Mouse (Mus musculus) kidney, postnatal 0 days (tissue): ENCODE results near the gene Ctsw. TPM values are rescaled to one million over a fixed set of nuclear protein-coding genes. Genes with fewer than 3 reads are reported as not detected.

Source experiments
- ATAC-seq: fragments of 200-750 bp; cut with Nextera tagmentation; replicated peaks from 2 replicates; pipeline ENCODE4 v1.8.0; 2017; ENCODE audit warnings: low read depth, moderate number of reproducible peaks, moderate TSS enrichment, moderate library complexity; ENCODE audit not compliant: low FRiP score
- DNase-seq: peaks from one replicate; pipeline ENCODE4 v3.0.0-alpha.2; 2016; ENCODE audit warnings: low spot score
- H3K27ac ChIP-seq: fragments of 300-500 bp; sonication (generic); 2 replicates; pipeline ENCODE4 v1.5.1; 2014; ENCODE audit warnings: mild to moderate bottlenecking
- H3K27me3 ChIP-seq: fragments of 300-500 bp; sonication (generic); 2 replicates; pipeline ENCODE4 v1.6.1; 2014; ENCODE audit warnings: low read length, mixed read lengths; ENCODE audit not compliant: insufficient read depth
- H3K36me3 ChIP-seq: fragments of 300-500 bp; sonication (generic); 2 replicates; pipeline ENCODE4 v1.6.1; 2014; ENCODE audit warnings: low read length, mixed read lengths; ENCODE audit not compliant: insufficient read depth
- H3K4me1 ChIP-seq: fragments of 300-500 bp; sonication (generic); replicated peaks from 2 replicates; pipeline ENCODE4 v1.6.1; 2014; ENCODE audit warnings: antibody characterized with exemption, low read length, mixed read lengths; ENCODE audit not compliant: insufficient read depth
- H3K4me2 ChIP-seq: fragments of 300-500 bp; sonication (generic); 2 replicates; pipeline ENCODE4 v1.6.1; 2014; ENCODE audit warnings: mild to moderate bottlenecking, low read length, moderate library complexity, mixed read lengths
- H3K4me3 ChIP-seq: fragments of 300-500 bp; sonication (generic); replicated peaks from 2 replicates; pipeline ENCODE4 v1.5.1; 2014; ENCODE audit warnings: low read depth, low read length
- H3K9ac ChIP-seq: fragments of 300-500 bp; sonication (generic); 2 replicates; pipeline ENCODE4 v1.6.1; 2014; ENCODE audit warnings: low read depth, low read length
- H3K9me3 ChIP-seq: fragments of 300-500 bp; sonication (generic); replicated peaks from 2 replicates; pipeline ENCODE4 v1.6.1; 2016; ENCODE audit warnings: low read length, inconsistent platforms, mixed read lengths
- CTCF ChIP-seq: IDR thresholded peaks from 2 replicates; pipeline ENCODE4 v1.5.1; 2016; ENCODE audit warnings: antibody characterized with exemption, low read depth, mild to moderate bottlenecking, moderate library complexity
- WGBS: fragments of 180-500 bp; shearing (Covaris S2); extraction: QIAGEN DNeasy Blood & Tissue Kit; methylation state at CpG from one replicate; pipeline ENCODE4 v1.1.7; 2014; 5-methylcytosine and 5-hydroxymethylcytosine counted together
- polyA plus RNA-seq: library from polyadenylated mRNA; unstranded; fragments of >200 nt; fragmentation: Nextera tagmentation; extraction: Ambion mirVana; gene quantifications from 2 replicates; pipeline ENCODE4 v1.2.1, GENCODE M21; 2015

The Ctsw gene
- polyA plus RNA-seq, 1 experiment from 2014 or later, result 0.79 TPM

- 12% methylated on average over 13 of the region's 13 CpGs for WGBS
- H3K4me3 ChIP-seq, result peak overlapping the region; percentile 58
- peak overlapping the region; percentile 90 for H3K4me2 ChIP-seq
- H3K27me3 ChIP-seq, result no peaks in the 10 kb centered on the region
- ATAC-seq (peak; percentile 36; the same call in 1 of the 2 replicates), DNase-seq (peak; percentile 30)
- peaks cover 12% of the 10 kb centered on the region; the same call in 1 of the 2 replicates for H3K4me1 ChIP-seq
- peaks cover 9% of the 10 kb centered on the region for H3K36me3 ChIP-seq
- no peak for TF ChIP-seq CTCF
- H3K27ac ChIP-seq, result peak overlapping the region; percentile 85
- peak overlapping the region; percentile 79 for H3K9ac ChIP-seq
- no peaks in the 10 kb centered on the region for H3K9me3 ChIP-seq
These were observed 6.9 kb upstream of the Ctsw start for GRCm38 (mm10) chr19:5475069-5475714.

- Histone ChIP-seq H3K9ac (peak overlapping the region; percentile 79), H3K9me3 (no peaks in the 10 kb centered on the region), H3K4me1 (peaks cover 12% of the 10 kb centered on the region; the same call in 1 of the 2 replicates), H3K27ac (peak overlapping the region; percentile 85), H3K36me3 (peaks cover 2% of the 10 kb centered on the region; the same call in 1 of the 2 replicates), H3K4me2 (peak overlapping the region; percentile 90), H3K4me3 (peak overlapping the region; percentile 58), H3K27me3 (no peaks in the 10 kb centered on the region)
- DNase-seq, result peak; percentile 58
- WGBS, result under 1% methylated on average over 58 of the region's 68 CpGs
- peak; percentile 58 for ATAC-seq
- 0 out of 2 replicates have a peak, but pooled peaks have one; percentile 1 for TF ChIP-seq CTCF
These were observed 6.2 kb upstream of the Ctsw start for GRCm38 (mm10) chr19:5474281-5475068.

GRCm38 (mm10) chr19:5473720-5474119 lies 5.4 kb upstream of the Ctsw start, which contains the start of gene Efemp2:
Gene Efemp2 (plus strand): TSS chr19:5473954.
- no peaks in the 10 kb centered on the region for H3K9me3 ChIP-seq
- no peaks in the 10 kb centered on the region for H3K36me3 ChIP-seq
- peak within 1 kb of the TSS; percentile 85 for H3K27ac ChIP-seq
- ATAC-seq (peak; percentile 65; the same call in 1 of the 2 replicates), DNase-seq (peak; percentile 86)
- no peaks in the 10 kb centered on the region for H3K27me3 ChIP-seq
- H3K4me2 ChIP-seq, result peak within 1 kb of the TSS; percentile 90
- TF ChIP-seq CTCF, result peak; percentile 23; the same call in 1 of the 2 replicates
- peak within 1 kb of the TSS; percentile 79 for H3K9ac ChIP-seq
- under 1% methylated on average over 22 of the region's 22 CpGs for WGBS
- peaks cover 12% of the 10 kb centered on the region; the same call in 1 of the 2 replicates for H3K4me1 ChIP-seq
- peak within 1 kb of the TSS; percentile 58 for H3K4me3 ChIP-seq

GRCm38 (mm10) chr19:5472857-5473256 lies 4.5 kb upstream of the Ctsw start:
- TF ChIP-seq CTCF, result peak; percentile 51
- H3K36me3 ChIP-seq, result no peaks in the 10 kb centered on the region
- DNase-seq (no peak), ATAC-seq (no peak)
- no peaks in the 10 kb centered on the region for H3K9me3 ChIP-seq
- 67% methylated on average over 3 of the region's 3 CpGs for WGBS
- no peaks in the 10 kb centered on the region for H3K27me3 ChIP-seq
- H3K4me1 ChIP-seq, result peaks cover 12% of the 10 kb centered on the region
- H3K27ac ChIP-seq, result no peak overlapping the region
- H3K4me2 ChIP-seq, result no peak overlapping the region
- H3K9ac ChIP-seq, result no peak overlapping the region
- H3K4me3 ChIP-seq, result no peak overlapping the region

- WGBS, result 52% methylated on average over 5 of the region's 5 CpGs
- ATAC-seq, result no peak
- Histone ChIP-seq H3K36me3 (peaks cover 7% of the 10 kb centered on the region), H3K4me2 (no peak overlapping the region), H3K4me1 (peaks cover 12% of the 10 kb centered on the region), H3K27ac (no peak overlapping the region), H3K27me3 (no peaks in the 10 kb centered on the region), H3K9me3 (no peaks in the 10 kb centered on the region), H3K9ac (no peak overlapping the region), H3K4me3 (no peak overlapping the region)
- TF ChIP-seq CTCF, result no peak
- no peak for DNase-seq
These were observed 3.5 kb upstream of the Ctsw start for GRCm38 (mm10) chr19:5471846-5472245.

- Histone ChIP-seq H3K36me3 (peaks cover 44% of the 10 kb centered on the region), H3K9me3 (no peaks in the 10 kb centered on the region), H3K4me2 (no peak overlapping the region), H3K27ac (no peak overlapping the region), H3K4me1 (peaks cover 5% of the 10 kb centered on the region; the same call in 1 of the 2 replicates), H3K9ac (no peak overlapping the region), H3K4me3 (no peak overlapping the region), H3K27me3 (no peaks in the 10 kb centered on the region)
- DNase-seq (no peak), ATAC-seq (no peak)
- no peak for TF ChIP-seq CTCF
- WGBS, result 89% methylated on average over 6 of the region's 6 CpGs
These were observed 1.3 kb downstream of the Ctsw start for GRCm38 (mm10) chr19:5466916-5467500.
